9 mouse cellular contexts compared by ENCODE assay signal in the genomic region with DNA sequence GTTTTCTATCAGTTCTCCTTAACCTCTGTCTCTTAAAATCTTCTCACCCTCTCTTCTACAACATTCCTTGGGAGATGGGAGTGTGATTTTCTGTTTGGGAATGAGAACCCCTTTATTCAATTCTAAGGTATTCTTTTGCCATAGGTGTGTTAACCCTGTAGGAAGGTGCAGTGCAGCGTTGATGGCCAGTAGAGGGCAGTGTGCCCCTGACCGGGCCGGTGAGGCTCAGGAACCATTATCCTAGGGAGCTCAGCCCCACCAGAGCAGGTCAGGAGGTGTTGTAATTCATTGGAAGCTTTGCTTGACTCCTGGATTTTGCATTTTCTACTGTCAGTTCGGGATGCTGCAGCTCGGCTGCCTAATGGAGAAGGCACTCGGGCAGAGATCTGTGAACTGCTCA. TPM values are rescaled to one million over a fixed set of nuclear protein-coding genes. Genes with fewer than 3 reads are reported as not detected.
DNase-seq lines count a peak whose midpoint lies in the region; ATAC-seq and TF ChIP-seq lines count a peak whose summit lies in the region.
"Had no signal": no experiment of that assay in that cellular context is flagged by ENCODE, and none has a peak within 500 bp of the region (broad histone marks: within the 10 kb centered on the region; RNA-seq: fewer than 3 reads in every experiment).

No protein-coding gene starts in this region.

- no peaks in the 10 kb centered on the region for H3K9me3 ChIP-seq in liver, embryonic 11.5 days (ENCODE audit: control insufficient read depth, low read length)
- no peaks in the 10 kb centered on the region for H3K9me3 ChIP-seq in MEL (replicated peaks; ENCODE audit: insufficient read depth, low read length)
- no peaks in the 10 kb centered on the region for H3K9me3 ChIP-seq in midbrain, embryonic 10.5 days (replicated peaks)

- H3K9ac ChIP-seq in liver, embryonic 11.5 days (ENCODE audit: low read depth, low read length): no peak overlapping the region
- H3K9ac ChIP-seq in MEL (ENCODE audit: control insufficient read depth, low read depth, low read length, poor library complexity, severe bottlenecking): no peak overlapping the region
- H3K9ac ChIP-seq in liver, adult 2 months (ENCODE audit: low read depth, low read length): no peak overlapping the region

- TF ChIP-seq EP300 in MEL (IDR thresholded peaks at IDR 0.05; ENCODE audit: low read depth in 1 of 2, low read length in 2 of 2): no peak

- H3K27ac ChIP-seq in liver, embryonic 11.5 days (ENCODE audit: low read depth, low read length): no peak overlapping the region
- no peak overlapping the region for H3K27ac ChIP-seq in MEL (ENCODE audit: control insufficient read depth, low read depth, low read length)
- H3K27ac ChIP-seq in liver, adult 2 months (replicated peaks; ENCODE audit: insufficient read depth, low read depth, low read length): no peak overlapping the region
- H3K27ac ChIP-seq in midbrain, embryonic 10.5 days (replicated peaks): no peak overlapping the region
- H3K27ac ChIP-seq: macrophage had no signal

- H3K79me2 ChIP-seq in MEL (ENCODE audit: control insufficient read depth, insufficient read depth, low read length, poor library complexity): no peaks in the 10 kb centered on the region
- no peaks in the 10 kb centered on the region for H3K79me2 ChIP-seq in liver, adult 2 months (ENCODE audit: control insufficient read depth, insufficient read depth, low read length)

- no peak for ATAC-seq in liver, embryonic 11.5 days (replicated peaks; ENCODE audit: low FRiP score)
- peak; percentile 67 for ATAC-seq in common myeloid progenitor, adult 5-6 weeks (replicated peaks; ENCODE audit: low read depth, poor library complexity, severe bottlenecking)

- peak; percentile 37 for DNase-seq in liver
- DNase-seq in liver, embryonic 11.5 days (ENCODE audit: low spot score): no peak
- DNase-seq in MEL (ENCODE audit: low read depth, low spot score): peak; percentile 50
- no peak for DNase-seq in liver, adult 2 months (ENCODE audit: extremely low read depth, low read depth, low spot score)
- DNase-seq in thymus, postnatal 4 days: peak; percentile 46
- DNase-seq in midbrain, embryonic 10.5 days (ENCODE audit: low spot score): no peak
- DNase-seq in right cerebral cortex, postnatal 10 days (ENCODE audit: low spot score in 2 of 2): no peak

- H3K4me3 ChIP-seq in liver, embryonic 11.5 days (ENCODE audit: low read depth, low read length): no peak overlapping the region
- H3K4me3 ChIP-seq in MEL (ENCODE audit: control insufficient read depth in 1 of 2, insufficient read depth in 1 of 2, low read depth in 2 of 2, low read length in 2 of 2): no peak overlapping the region
- H3K4me3 ChIP-seq in liver, adult 2 months (ENCODE audit: insufficient read depth, low read depth, low read length): no peak overlapping the region
- H3K4me3 ChIP-seq in midbrain, embryonic 10.5 days: no peak overlapping the region

- peaks cover 47% of the 10 kb centered on the region for H3K36me3 ChIP-seq in liver, embryonic 11.5 days (ENCODE audit: control insufficient read depth, insufficient read depth, low read length)
- peaks cover 0 to 32% of the 10 kb centered on the region in 2 experiments; a peak in 2 of 4 replicates for H3K36me3 ChIP-seq in MEL (ENCODE audit: control insufficient read depth in 1 of 2, insufficient read depth in 2 of 2, low read length in 2 of 2)
- peaks cover 71% of the 10 kb centered on the region for H3K36me3 ChIP-seq in liver, adult 2 months (ENCODE audit: control insufficient read depth, insufficient read depth, low read length)
- peaks cover 91% of the 10 kb centered on the region for H3K36me3 ChIP-seq in midbrain, embryonic 10.5 days

- TF ChIP-seq RAD21 in MEL (IDR thresholded peaks at IDR 0.05; ENCODE audit: low read depth, low read length): peak; percentile 31

- 66% methylated on average over 6 of the region's 6 CpGs for WGBS in liver, embryonic 11.5 days
- 63% methylated on average over 6 of the region's 6 CpGs for WGBS in liver, adult 2 months
- WGBS in midbrain, embryonic 10.5 days: 66% methylated on average over 6 of the region's 6 CpGs

- no peak overlapping the region for H3K4me2 ChIP-seq in liver, embryonic 11.5 days

- H3K4me1 ChIP-seq in liver, embryonic 11.5 days (replicated peaks; ENCODE audit: control insufficient read depth, insufficient read depth, low read length): no peaks in the 10 kb centered on the region
- no peaks in the 10 kb centered on the region for H3K4me1 ChIP-seq in MEL (ENCODE audit: control insufficient read depth in 1 of 2, insufficient read depth in 2 of 2, low read length in 2 of 2)
- no peaks in the 10 kb centered on the region for H3K4me1 ChIP-seq in liver, adult 2 months (ENCODE audit: control insufficient read depth, insufficient read depth, low read length)
- no peaks in the 10 kb centered on the region for H3K4me1 ChIP-seq in midbrain, embryonic 10.5 days

- no peak for TF ChIP-seq POLR2A in MEL (IDR thresholded peaks at IDR 0.05; ENCODE audit: control insufficient read depth in 1 of 2, insufficient read depth in 1 of 2, low read depth in 1 of 2, low read length in 2 of 2, poor library complexity in 1 of 2)
- no peak for TF ChIP-seq POLR2A in liver, adult 2 months (IDR thresholded peaks at IDR 0.05; ENCODE audit: extremely low read depth, insufficient read depth, low read length)

- no peaks in the 10 kb centered on the region for H3K27me3 ChIP-seq in liver, embryonic 11.5 days (replicated peaks; ENCODE audit: control insufficient read depth, insufficient read depth, low read length)
- no peaks in the 10 kb centered on the region for H3K27me3 ChIP-seq in MEL (ENCODE audit: control insufficient read depth in 1 of 2, insufficient read depth in 2 of 2, low read length in 2 of 2)
- no peaks in the 10 kb centered on the region for H3K27me3 ChIP-seq in liver, adult 2 months (ENCODE audit: control insufficient read depth, insufficient read depth, low read length)
- no peaks in the 10 kb centered on the region for H3K27me3 ChIP-seq in midbrain, embryonic 10.5 days (ENCODE audit: low read depth, poor library complexity, severe bottlenecking)

- TF ChIP-seq CTCF in MEL (IDR thresholded peaks at IDR 0.05 in 2 of 3, conservative IDR thresholded peaks at IDR 0.05 in 1 of 3; ENCODE audit: control insufficient read depth in 1 of 3, insufficient read depth in 1 of 3, low read depth in 2 of 3, low read length in 3 of 3, poor library complexity in 1 of 3, severe bottlenecking in 1 of 3): peak; percentile 75 to 87 (median 86)
- TF ChIP-seq CTCF in liver, adult 2 months (IDR thresholded peaks at IDR 0.05; ENCODE audit: low read depth, low read length): peak; percentile 89

TF ChIP-seq in MEL, 35 proteins besides CTCF, POLR2A, EP300 and RAD21:
- TF ChIP-seq UBTF (IDR thresholded peaks at IDR 0.05; ENCODE audit: borderline replicate concordance, insufficient read depth, low read depth, low read length) (no peak), SIN3A (IDR thresholded peaks at IDR 0.05; ENCODE audit: low read length) (peak; percentile 23; the same call in 1 of the 2 replicates), GABPA (IDR thresholded peaks at IDR 0.05; ENCODE audit: low read depth, low read length) (no peak), ETS1 (IDR thresholded peaks at IDR 0.05; ENCODE audit: low read depth, low read length) (no peak), MYB (IDR thresholded peaks at IDR 0.05; ENCODE audit: low read depth, low read length) (no peak), POLR2AphosphoS2 (IDR thresholded peaks at IDR 0.05; ENCODE audit: low read length) (no peak), ZNF384 (IDR thresholded peaks at IDR 0.05; ENCODE audit: low read depth, low read length) (no peak), SMC3 (IDR thresholded peaks at IDR 0.05; ENCODE audit: low read depth, low read length) (peak; percentile 50), ZKSCAN1 (IDR thresholded peaks at IDR 0.05; ENCODE audit: low read depth, low read length) (no peak), USF1 (IDR thresholded peaks at IDR 0.05; ENCODE audit: low read depth, low read length) (no peak), MAFK (IDR thresholded peaks at IDR 0.05; ENCODE audit: borderline replicate concordance, low read depth, low read length) (no peak), NRF1 (IDR thresholded peaks at IDR 0.05; ENCODE audit: insufficient read depth, low read depth, low read length, poor library complexity, severe bottlenecking) (no peak), MXI1 (IDR thresholded peaks at IDR 0.05; ENCODE audit: low read depth, low read length) (no peak)

RNA-seq across cellular contexts. Expression of a gene that starts 19.2 kb away (rescaled TPM):
- polyA plus RNA-seq in liver, embryonic 11.5 days (2014; fragmentation: Nextera tagmentation; extraction: Ambion mirVana): 16.1 and 16.4 TPM in 2 replicates
- 20.3 and 21.3 TPM in 2 replicates for total RNA-seq in MEL (2012; rRNA removed)
- polyA plus RNA-seq in MEL (2012; ENCODE audit: insufficient read depth in 1 of 2, insufficient read length in 2 of 2, low read depth in 1 of 2, low replicate concordance in 2 of 2, missing spikeins in 1 of 2): 10 to 100 TPM; 33.8 to 54.1 TPM
- total RNA-seq in common myeloid progenitor, adult 5-6 weeks (2017): 25.0 and 29.0 TPM in 2 replicates
- total RNA-seq in liver, adult 2 months (2014; rRNA removed): 6.6 and 8.6 TPM in 2 replicates
- polyA plus RNA-seq in liver, adult 2 months (2012; rRNA removed): 5.6 and 8.2 TPM in 2 replicates
- 18.4 and 24.8 TPM in 2 replicates for polyA plus RNA-seq in midbrain, embryonic 10.5 days (2016; fragmentation: Nextera tagmentation; extraction: Ambion mirVana)

RNA-seq across cellular contexts. Expression of a gene that starts 59.0 kb away (rescaled TPM):
- not detected in 2 replicates for polyA plus RNA-seq in liver, embryonic 11.5 days (2014; fragmentation: Nextera tagmentation; extraction: Ambion mirVana)
- not detected in 2 replicates for total RNA-seq in MEL (2012; rRNA removed)
- not detected for polyA plus RNA-seq in MEL (2012; ENCODE audit: insufficient read depth in 1 of 2, insufficient read length in 2 of 2, low read depth in 1 of 2, low replicate concordance in 2 of 2, missing spikeins in 1 of 2)
- not detected in 2 replicates for total RNA-seq in common myeloid progenitor, adult 5-6 weeks (2017)
- 0.13 and 0.55 TPM in 2 replicates for total RNA-seq in liver, adult 2 months (2014; rRNA removed)
- 0.37 and 0.73 TPM in 2 replicates for polyA plus RNA-seq in liver, adult 2 months (2012; rRNA removed)
- polyA plus RNA-seq in midbrain, embryonic 10.5 days (2016; fragmentation: Nextera tagmentation; extraction: Ambion mirVana): not detected in 2 replicates
- polyA plus RNA-seq: macrophage had no signal

Comparison
In these comparisons a context has a peak if more than half of its experiments do, and no peak if none do; other contexts are left out.
1. DNase-seq: peak in liver (single experiment), MEL (single experiment) and thymus, postnatal 4 days (single experiment); none in liver, embryonic 11.5 days (single experiment), liver, adult 2 months (single experiment), midbrain, embryonic 10.5 days (single experiment) and right cerebral cortex, postnatal 10 days (0 of 2).